Mouse (Mus musculus): ENCODE data around the gene Samd9l. TPM values are rescaled to one million over a fixed set of nuclear protein-coding genes. Genes with fewer than 3 reads are reported as not detected.
A peak's percentile ranks its signal among the peaks of the same experiment; 100 is the strongest.
"Not testable (repeated sequence)": the region's sequence is repeated elsewhere in the genome, so short reads cannot be mapped to it uniquely, and the experiment has no call there.

The Samd9l gene
- polyA plus RNA-seq, 1 experiment from 2014 or later = 2.3 TPM

DNA sequence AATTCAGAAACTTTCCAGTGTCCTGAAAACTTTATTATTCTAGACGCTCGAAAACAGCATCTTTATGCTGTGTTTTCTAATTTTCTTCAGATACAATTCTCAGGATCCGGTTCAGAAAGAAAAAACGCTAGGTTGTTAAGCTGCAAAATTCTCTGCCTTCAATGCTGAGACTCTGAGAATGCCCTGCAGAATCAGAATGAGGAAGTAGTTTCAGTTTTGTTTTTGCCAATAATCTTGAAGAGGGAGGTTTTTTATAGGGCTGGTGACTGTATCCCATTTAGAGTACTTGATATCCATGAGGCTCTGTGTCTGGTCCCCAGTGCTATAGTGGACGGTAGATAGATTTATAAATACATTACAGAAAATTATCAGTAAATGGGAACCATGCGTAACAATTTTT, 12.8 kb downstream of the Samd9l start:
- H3K27me3 ChIP-seq = no peaks in the 10 kb centered on the region
- H3K9me3 ChIP-seq (replicated peaks) = no peaks in the 10 kb centered on the region
- no peak overlapping the region for H3K27ac ChIP-seq (replicated peaks)
- no peaks in the 10 kb centered on the region for H3K36me3 ChIP-seq
- no peak for ATAC-seq (ENCODE audit: insufficient number of reproducible peaks, low FRiP score, low TSS enrichment, low read depth)
- H3K9ac ChIP-seq = no peak overlapping the region
- no peaks in the 10 kb centered on the region for H3K4me1 ChIP-seq
- H3K4me2 ChIP-seq (replicated peaks) = no peak overlapping the region
- H3K4me3 ChIP-seq (replicated peaks) = no peak overlapping the region
- WGBS = 82% methylated on average over 6 of the region's 6 CpGs

DNA sequence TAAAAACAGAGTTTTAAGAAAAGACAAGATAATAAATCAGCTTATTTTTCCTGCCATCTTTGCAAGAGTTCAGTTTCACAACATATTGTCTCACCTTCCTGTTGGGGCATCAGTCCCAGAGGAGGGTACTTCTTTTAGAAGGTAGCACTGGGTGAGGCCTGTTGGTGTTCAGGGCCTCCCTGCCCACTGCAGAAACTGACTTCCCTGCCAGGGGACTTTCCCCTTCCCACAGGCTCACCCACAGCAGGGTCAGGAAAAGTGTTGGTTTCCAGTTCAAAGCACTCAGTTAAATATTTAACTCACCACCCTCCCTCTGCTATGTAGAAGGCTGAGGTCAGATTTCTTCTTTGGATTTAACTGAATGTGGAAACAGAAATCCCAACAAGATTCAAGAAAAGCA, 14.6 kb downstream of the Samd9l start:
- H3K4me2 ChIP-seq (replicated peaks); H3K9me3 ChIP-seq (replicated peaks); H3K9ac ChIP-seq; H3K4me1 ChIP-seq; ATAC-seq (ENCODE audit: insufficient number of reproducible peaks, low FRiP score, low TSS enrichment, low read depth); H3K27ac ChIP-seq (replicated peaks); H3K27me3 ChIP-seq; H3K4me3 ChIP-seq (replicated peaks); H3K36me3 ChIP-seq: not testable (repeated sequence)

DNA sequence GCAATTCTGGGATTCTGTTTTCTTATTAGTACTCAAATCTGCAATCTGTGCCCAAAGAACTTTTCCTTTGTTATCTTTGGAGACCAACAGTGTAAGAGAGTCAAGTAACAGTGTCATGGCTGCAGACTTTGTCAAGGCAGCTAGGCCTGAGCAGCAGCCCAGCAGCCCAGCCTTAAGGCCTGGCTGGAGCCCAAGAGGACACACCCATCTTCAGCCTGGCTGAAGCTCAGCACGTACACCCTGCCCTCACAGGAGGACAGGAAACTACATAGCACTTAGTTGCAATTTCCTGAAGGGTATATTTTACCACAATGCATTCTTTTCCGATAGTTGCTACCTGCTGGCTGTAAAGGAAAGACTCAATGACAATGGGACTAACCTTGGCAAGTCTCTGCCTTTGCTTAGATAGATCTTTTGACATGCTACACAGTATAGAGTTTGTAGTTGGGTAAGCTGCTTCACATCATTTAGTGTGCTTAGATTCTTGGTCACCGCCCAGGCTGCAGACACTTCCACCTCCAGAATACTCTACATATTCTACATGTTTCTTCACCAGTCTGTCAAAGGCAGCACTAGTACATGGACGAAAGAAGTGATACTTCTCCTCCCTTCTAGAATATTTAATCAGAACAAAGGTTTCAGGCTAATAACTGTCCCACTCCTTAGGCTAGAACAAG, 15.1 kb downstream of the Samd9l start:
- not testable (repeated sequence) for H3K27me3 ChIP-seq; H3K9me3 ChIP-seq (replicated peaks)
- ATAC-seq (ENCODE audit: insufficient number of reproducible peaks, low FRiP score, low TSS enrichment, low read depth) = peak; percentile 76; the same call in 1 of the 2 replicates

GRCm38 (mm10) chr6:3379146-3379545, 20.2 kb downstream of the Samd9l start:
- H3K9me3 ChIP-seq (replicated peaks) = no peaks in the 10 kb centered on the region
- H3K9ac ChIP-seq = no peak overlapping the region
- H3K36me3 ChIP-seq = no peaks in the 10 kb centered on the region
- H3K4me2 ChIP-seq (replicated peaks) = no peak overlapping the region
- H3K4me3 ChIP-seq (replicated peaks) = no peak overlapping the region
- H3K27ac ChIP-seq (replicated peaks) = no peak overlapping the region
- ATAC-seq (ENCODE audit: insufficient number of reproducible peaks, low FRiP score, low TSS enrichment, low read depth) = no peak
- WGBS = 90% methylated on average over 2 of the region's 2 CpGs
- H3K27me3 ChIP-seq = no peaks in the 10 kb centered on the region
- no peaks in the 10 kb centered on the region for H3K4me1 ChIP-seq

More for the DNA sequence above, 15.1 kb downstream of the Samd9l start:
- not testable (repeated sequence) for H3K4me3 ChIP-seq (replicated peaks); H3K4me2 ChIP-seq (replicated peaks); H3K4me1 ChIP-seq; H3K36me3 ChIP-seq; H3K9ac ChIP-seq; H3K27ac ChIP-seq (replicated peaks)
- 12% methylated on average over 1 of the region's 4 CpGs for WGBS

DNA sequence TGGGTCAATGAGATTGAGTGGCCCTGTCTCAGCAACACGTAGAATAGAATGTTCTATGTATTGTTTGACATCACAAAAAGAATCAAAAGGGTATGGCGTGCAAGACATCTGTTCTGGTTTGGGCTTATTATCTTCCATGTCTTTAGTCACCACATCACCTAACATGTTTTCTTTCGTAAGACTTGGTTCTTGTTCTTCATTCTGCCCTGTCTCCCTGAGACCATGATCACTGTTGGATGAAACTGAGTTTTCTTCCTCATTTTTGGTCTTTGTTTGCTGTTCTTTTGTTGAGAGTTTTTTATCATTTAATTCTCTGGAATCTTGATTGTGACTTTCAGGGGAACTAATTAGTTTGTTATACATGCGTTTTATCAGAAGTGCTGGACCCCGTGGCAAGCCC, 22.7 kb downstream of the Samd9l start:
- WGBS = 83% methylated on average over 5 of the region's 5 CpGs
- no peak for ATAC-seq (ENCODE audit: insufficient number of reproducible peaks, low FRiP score, low TSS enrichment, low read depth)
- Histone ChIP-seq H3K9me3 (replicated peaks) (no peaks in the 10 kb centered on the region), H3K4me3 (replicated peaks) (no peak overlapping the region), H3K4me1 (no peaks in the 10 kb centered on the region), H3K4me2 (replicated peaks) (no peak overlapping the region), H3K36me3 (no peaks in the 10 kb centered on the region), H3K27me3 (no peaks in the 10 kb centered on the region), H3K27ac (replicated peaks) (no peak overlapping the region), H3K9ac (no peak overlapping the region)

DNA sequence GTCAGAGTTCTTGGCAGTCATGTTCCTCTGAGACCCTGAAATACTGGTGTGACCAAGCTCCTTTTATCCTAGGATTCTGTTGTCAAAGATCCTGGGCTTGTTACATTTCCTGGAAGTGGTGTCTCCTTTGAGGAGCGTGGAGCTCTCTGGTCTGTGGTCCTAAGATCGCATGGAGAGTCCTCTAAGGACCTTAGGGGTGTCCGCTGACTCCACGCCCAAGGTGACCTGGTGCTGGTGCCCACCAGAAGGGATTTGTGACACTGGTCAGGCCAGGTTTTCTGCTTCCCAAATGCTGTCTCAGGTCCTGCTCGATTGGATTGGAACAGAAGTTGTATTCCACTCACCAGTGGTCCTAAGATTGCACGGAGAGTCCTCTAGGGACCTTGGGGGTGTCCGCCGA, 29.8 kb downstream of the Samd9l start:
- no peaks in the 10 kb centered on the region for H3K9me3 ChIP-seq (replicated peaks)
- H3K27me3 ChIP-seq = no peaks in the 10 kb centered on the region
- H3K9ac ChIP-seq = no peak overlapping the region
- 84% methylated on average over 8 of the region's 8 CpGs for WGBS
- no peak overlapping the region for H3K27ac ChIP-seq (replicated peaks)
- H3K4me2 ChIP-seq (replicated peaks) = no peak overlapping the region
- H3K36me3 ChIP-seq = no peaks in the 10 kb centered on the region
- no peak for ATAC-seq (ENCODE audit: insufficient number of reproducible peaks, low FRiP score, low TSS enrichment, low read depth)
- H3K4me1 ChIP-seq = no peaks in the 10 kb centered on the region
- no peak overlapping the region for H3K4me3 ChIP-seq (replicated peaks)

GRCm38 (mm10) chr6:3365609-3366008, 33.8 kb downstream of the Samd9l start:
- H3K4me2 ChIP-seq (replicated peaks); H3K4me3 ChIP-seq (replicated peaks); H3K9me3 ChIP-seq (replicated peaks); H3K27me3 ChIP-seq; ATAC-seq (ENCODE audit: insufficient number of reproducible peaks, low FRiP score, low TSS enrichment, low read depth); H3K9ac ChIP-seq; H3K4me1 ChIP-seq; H3K27ac ChIP-seq (replicated peaks); H3K36me3 ChIP-seq: not testable (repeated sequence)
- 73% methylated on average over 1 of the region's 1 CpGs for WGBS

DNA sequence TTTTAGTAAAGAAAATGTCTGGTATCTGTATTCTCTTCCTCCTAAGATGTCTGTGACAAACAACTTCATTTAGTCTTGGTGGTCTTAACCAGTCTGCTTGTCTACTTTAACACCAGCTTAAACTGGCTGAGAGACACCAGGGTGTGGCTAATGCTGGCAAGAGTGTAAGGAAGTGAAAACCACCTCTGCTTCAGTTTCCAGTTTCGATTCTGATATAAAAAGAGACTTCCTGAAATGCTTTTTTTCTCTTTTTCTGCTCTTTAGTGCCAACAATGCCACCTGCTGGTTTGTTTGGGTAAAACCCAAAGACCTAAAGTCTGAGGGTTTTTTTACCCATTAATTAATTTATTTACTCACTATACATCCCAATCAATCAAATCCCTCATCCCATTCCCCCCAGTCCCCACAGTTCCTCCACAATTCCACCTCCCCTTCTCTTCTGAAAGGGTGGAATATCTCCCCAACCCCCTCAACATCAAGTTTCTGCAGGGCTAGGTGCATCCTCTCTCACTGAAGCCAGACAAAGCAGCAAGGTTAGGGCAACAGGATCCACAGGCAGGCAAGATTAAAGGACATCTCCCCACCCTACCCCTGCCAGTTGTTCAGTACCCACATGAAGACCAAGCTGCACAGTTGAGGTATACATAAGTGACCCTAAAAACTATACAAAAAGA, 53.3 kb downstream of the Samd9l start:
- 3% methylated on average over 1 of the region's 1 CpGs for WGBS
- not testable (repeated sequence) for H3K27me3 ChIP-seq; ATAC-seq (ENCODE audit: insufficient number of reproducible peaks, low FRiP score, low TSS enrichment, low read depth); H3K27ac ChIP-seq (replicated peaks); H3K9ac ChIP-seq; H3K4me2 ChIP-seq (replicated peaks); H3K4me1 ChIP-seq; H3K36me3 ChIP-seq; H3K9me3 ChIP-seq (replicated peaks)
- H3K4me3 ChIP-seq (replicated peaks) = 0 out of 2 replicates have a peak overlapping the region, but pooled peaks have one; percentile 22

- H3K36me3 ChIP-seq; H3K4me2 ChIP-seq (replicated peaks); H3K27me3 ChIP-seq; ATAC-seq (ENCODE audit: insufficient number of reproducible peaks, low FRiP score, low TSS enrichment, low read depth); H3K27ac ChIP-seq (replicated peaks); H3K9ac ChIP-seq; H3K4me3 ChIP-seq (replicated peaks); H3K4me1 ChIP-seq; H3K9me3 ChIP-seq (replicated peaks): not testable (repeated sequence)
- WGBS = 67% methylated on average over 3 of the region's 4 CpGs
Observed at GRCm38 (mm10) chr6:3345043-3345639, 54.2 kb downstream of the Samd9l start.

DNA sequence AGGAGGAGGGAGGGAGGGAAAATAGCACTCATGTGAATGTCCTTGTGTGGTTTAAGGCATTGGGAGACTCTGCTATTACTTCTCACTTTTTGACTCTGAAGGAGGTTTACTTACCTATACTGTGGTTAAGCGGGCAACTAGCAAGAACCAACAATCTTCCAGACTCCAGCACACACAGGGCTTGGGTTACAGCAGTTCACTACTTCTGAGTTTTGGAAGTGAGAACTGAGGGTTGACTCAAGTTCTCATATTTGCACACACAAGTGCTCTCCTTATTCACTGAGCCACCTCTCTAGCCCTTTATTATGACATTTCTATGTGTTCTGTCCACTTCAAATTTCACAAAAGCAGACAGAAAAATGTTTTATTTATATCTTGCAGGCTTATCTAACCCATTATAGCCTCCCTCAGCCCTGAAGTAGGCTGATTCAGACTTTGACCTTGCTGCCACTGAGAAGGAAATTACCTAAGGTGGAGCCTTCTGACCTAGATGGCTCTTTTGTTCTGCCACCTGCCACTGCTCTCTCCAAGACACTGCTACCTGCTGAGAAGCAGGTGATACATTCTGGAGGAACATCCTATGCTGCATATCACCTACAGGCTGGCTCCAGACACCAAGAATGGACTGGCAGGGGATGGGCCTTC, 55.6 kb downstream of the Samd9l start:
- H3K4me1 ChIP-seq; H3K4me3 ChIP-seq (replicated peaks); H3K36me3 ChIP-seq; H3K9me3 ChIP-seq (replicated peaks); H3K9ac ChIP-seq; ATAC-seq (ENCODE audit: insufficient number of reproducible peaks, low FRiP score, low TSS enrichment, low read depth); H3K27me3 ChIP-seq; H3K4me2 ChIP-seq (replicated peaks); H3K27ac ChIP-seq (replicated peaks): not testable (repeated sequence)
- WGBS = 70% methylated on average over 1 of the region's 1 CpGs

DNA sequence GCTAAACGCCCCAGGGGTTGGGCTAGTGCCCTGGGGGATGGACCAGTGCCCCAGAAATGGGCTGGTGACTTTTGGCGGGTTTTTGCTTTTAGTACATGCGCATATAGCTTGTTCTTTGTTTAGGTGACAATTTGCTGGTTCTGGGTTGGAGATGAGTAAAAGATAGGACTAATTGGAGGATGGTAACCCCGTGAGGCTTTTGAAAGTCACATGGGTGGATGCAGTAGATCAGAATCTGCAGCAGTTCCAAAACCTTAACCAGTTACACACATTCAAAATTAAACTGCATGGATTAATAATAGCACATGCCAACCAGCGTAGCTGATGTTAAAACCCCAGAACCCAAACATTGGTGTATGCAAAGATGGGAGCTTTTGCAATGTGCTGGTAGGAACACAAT, 57.9 kb downstream of the Samd9l start:
- no peaks in the 10 kb centered on the region for H3K27me3 ChIP-seq
- WGBS = 35% methylated on average over 5 of the region's 5 CpGs
- H3K4me2 ChIP-seq (replicated peaks) = no peak overlapping the region
- H3K9me3 ChIP-seq (replicated peaks) = no peaks in the 10 kb centered on the region
- no peaks in the 10 kb centered on the region for H3K36me3 ChIP-seq
- no peak for ATAC-seq (ENCODE audit: insufficient number of reproducible peaks, low FRiP score, low TSS enrichment, low read depth)
- no peak overlapping the region for H3K9ac ChIP-seq
- H3K4me3 ChIP-seq (replicated peaks) = no peak overlapping the region
- no peak overlapping the region for H3K27ac ChIP-seq (replicated peaks)
- H3K4me1 ChIP-seq = no peaks in the 10 kb centered on the region
